Mouse (Mus musculus) hindbrain, embryonic 10.5 days (tissue): ENCODE measurements around the gene Ddx41. TPM values are rescaled to one million over a fixed set of nuclear protein-coding genes. Genes with fewer than 3 reads are reported as not detected.

Source experiments
- DNase-seq: peaks from one replicate; pipeline ENCODE4 v3.0.0-alpha.2; 2017; ENCODE audit warnings: low spot score
- H3K27ac ChIP-seq: fragments of 300-500 bp; sonication (generic); 2 replicates; pipeline ENCODE4 v1.5.1; 2016; ENCODE audit warnings: mild to moderate bottlenecking, moderate library complexity
- H3K27me3 ChIP-seq: fragments of 300-500 bp; sonication (generic); 2 replicates; pipeline ENCODE4 v1.6.1; 2016; ENCODE audit warnings: mild to moderate bottlenecking; ENCODE audit not compliant: poor library complexity, insufficient read depth, severe bottlenecking
- H3K36me3 ChIP-seq: fragments of 300-500 bp; sonication (generic); 2 replicates; pipeline ENCODE4 v1.6.1; 2016; ENCODE audit warnings: mild to moderate bottlenecking, moderate library complexity
- H3K4me1 ChIP-seq: fragments of 300-500 bp; sonication (generic); replicated peaks from 2 replicates; pipeline ENCODE4 v1.6.1; 2016; ENCODE audit warnings: mild to moderate bottlenecking
- H3K4me3 ChIP-seq: fragments of 300-500 bp; sonication (generic); 2 replicates; pipeline ENCODE4 v1.5.1; 2016; ENCODE audit warnings: mild to moderate bottlenecking, moderate library complexity
- H3K9me3 ChIP-seq: fragments of 300-500 bp; sonication (generic); 2 replicates; pipeline ENCODE4 v1.6.1; 2016; ENCODE audit warnings: mild to moderate bottlenecking, moderate library complexity
- WGBS: fragments of 180-500 bp; shearing (Covaris S2); methylation state at CpG from one replicate; pipeline ENCODE4 v1.1.7; 2016; 5-methylcytosine and 5-hydroxymethylcytosine counted together
- polyA plus RNA-seq: library from polyadenylated mRNA; unstranded; fragments of >200 nt; fragmentation: Nextera tagmentation; extraction: Ambion mirVana; gene quantifications from 2 replicates; pipeline ENCODE4 v1.2.1, GENCODE M21; 2016

Ddx41 gene
- polyA plus RNA-seq, 1 experiment from 2014 or later: 85.2 TPM

GRCm38 (mm10) chr13:55512379-55513031, 24.0 kb downstream of the Ddx41 start:
- Histone ChIP-seq H3K27me3 (peaks cover 11% of the 10 kb centered on the region), H3K4me1 (peaks cover 52% of the 10 kb centered on the region), H3K27ac (peak overlapping the region; percentile 96), H3K4me3 (peak overlapping the region; percentile 92), H3K9me3 (no peaks in the 10 kb centered on the region), H3K36me3 (peaks cover 41% of the 10 kb centered on the region)
- peak; percentile 76 for DNase-seq
- WGBS: 4% methylated on average over 25 of the region's 25 CpGs

GRCm38 (mm10) chr13:55511492-55511861, 25.0 kb downstream of the Ddx41 start:
- peak; percentile 42 for DNase-seq
- 42% methylated on average over 5 of the region's 5 CpGs for WGBS
- H3K9me3 ChIP-seq: no peaks in the 10 kb centered on the region
- H3K27me3 ChIP-seq: peaks cover 11% of the 10 kb centered on the region
- H3K27ac ChIP-seq: peak overlapping the region; percentile 96
- H3K36me3 ChIP-seq: peaks cover 52% of the 10 kb centered on the region
- peak overlapping the region; percentile 92 for H3K4me3 ChIP-seq
- H3K4me1 ChIP-seq: peaks cover 52% of the 10 kb centered on the region

- Histone ChIP-seq H3K27ac (peak overlapping the region; percentile 96), H3K4me1 (peaks cover 52% of the 10 kb centered on the region), H3K36me3 (peaks cover 58% of the 10 kb centered on the region), H3K9me3 (no peaks in the 10 kb centered on the region), H3K4me3 (peak overlapping the region; percentile 92), H3K27me3 (peaks cover 11% of the 10 kb centered on the region)
- DNase-seq: peak; percentile 51
- 14% methylated on average over 6 of the region's 6 CpGs for WGBS
These were observed 25.6 kb downstream of the Ddx41 start for GRCm38 (mm10) chr13:55510668-55511491.

- Histone ChIP-seq H3K27me3 (peaks cover 10% of the 10 kb centered on the region), H3K36me3 (peaks cover 64% of the 10 kb centered on the region), H3K9me3 (no peaks in the 10 kb centered on the region), H3K27ac (peak overlapping the region; percentile 96), H3K4me3 (peak overlapping the region; percentile 92; the same call in 1 of the 2 replicates), H3K4me1 (peaks cover 52% of the 10 kb centered on the region)
- DNase-seq: no peak
- 50% methylated on average over 3 of the region's 3 CpGs for WGBS
These were observed 26.2 kb downstream of the Ddx41 start for GRCm38 (mm10) chr13:55510332-55510667.

- Histone ChIP-seq H3K4me1 (peaks cover 47% of the 10 kb centered on the region), H3K27me3 (no peaks in the 10 kb centered on the region), H3K36me3 (peaks cover 81% of the 10 kb centered on the region), H3K4me3 (no peak overlapping the region), H3K27ac (no peak overlapping the region), H3K9me3 (no peaks in the 10 kb centered on the region)
- 94% methylated on average over 10 of the region's 10 CpGs for WGBS
- no peak for DNase-seq
These were observed 27.9 kb downstream of the Ddx41 start for GRCm38 (mm10) chr13:55508531-55508930.

- H3K36me3 ChIP-seq: peaks cover 88% of the 10 kb centered on the region
- no peak overlapping the region for H3K27ac ChIP-seq
- H3K27me3 ChIP-seq: no peaks in the 10 kb centered on the region
- H3K9me3 ChIP-seq: no peaks in the 10 kb centered on the region
- H3K4me3 ChIP-seq: peak overlapping the region; percentile 13
- no peak for DNase-seq
- WGBS: 63% methylated on average over 11 of the region's 11 CpGs
- peaks cover 40% of the 10 kb centered on the region for H3K4me1 ChIP-seq
These were observed 28.6 kb downstream of the Ddx41 start for GRCm38 (mm10) chr13:55507877-55508276.

- DNase-seq: no peak
- WGBS: 95% methylated on average over 10 of the region's 10 CpGs
- no peak overlapping the region for H3K4me3 ChIP-seq
- H3K4me1 ChIP-seq: peaks cover 29% of the 10 kb centered on the region
- no peak overlapping the region for H3K27ac ChIP-seq
- H3K27me3 ChIP-seq: no peaks in the 10 kb centered on the region
- no peaks in the 10 kb centered on the region for H3K9me3 ChIP-seq
- H3K36me3 ChIP-seq: peaks cover 99% of the 10 kb centered on the region
These were observed 29.8 kb downstream of the Ddx41 start for GRCm38 (mm10) chr13:55506697-55507096.

GRCm38 (mm10) chr13:55505810-55506209, 30.6 kb downstream of the Ddx41 start:
- 94% methylated on average over 9 of the region's 9 CpGs for WGBS
- Histone ChIP-seq H3K4me1 (peaks cover 20% of the 10 kb centered on the region), H3K4me3 (no peak overlapping the region), H3K27ac (no peak overlapping the region), H3K36me3 (peaks cover 94% of the 10 kb centered on the region), H3K27me3 (no peaks in the 10 kb centered on the region), H3K9me3 (no peaks in the 10 kb centered on the region)
- no peak for DNase-seq

GRCm38 (mm10) chr13:55504390-55504789, 32.1 kb downstream of the Ddx41 start:
- DNase-seq: no peak
- WGBS: 89% methylated on average over 5 of the region's 5 CpGs
- Histone ChIP-seq H3K4me1 (peaks cover 9% of the 10 kb centered on the region; the same call in 1 of the 2 replicates), H3K36me3 (peaks cover 91% of the 10 kb centered on the region), H3K27me3 (no peaks in the 10 kb centered on the region), H3K9me3 (no peaks in the 10 kb centered on the region), H3K27ac (no peak overlapping the region), H3K4me3 (no peak overlapping the region)

GRCm38 (mm10) chr13:55502405-55502804, 34.1 kb downstream of the Ddx41 start:
- 94% methylated on average over 8 of the region's 8 CpGs for WGBS
- Histone ChIP-seq H3K36me3 (peaks cover 89% of the 10 kb centered on the region), H3K9me3 (no peaks in the 10 kb centered on the region), H3K27me3 (no peaks in the 10 kb centered on the region), H3K4me3 (no peak overlapping the region), H3K4me1 (0 out of 2 replicates have a peak, but pooled peaks cover 2% of the 10 kb centered on the region), H3K27ac (no peak overlapping the region)
- no peak for DNase-seq

- DNase-seq: no peak
- H3K4me3 ChIP-seq: no peak overlapping the region
- no peak overlapping the region for H3K27ac ChIP-seq
- H3K9me3 ChIP-seq: no peaks in the 10 kb centered on the region
- 80% methylated on average over 10 of the region's 10 CpGs for WGBS
- peaks cover 14% of the 10 kb centered on the region for H3K4me1 ChIP-seq
- no peaks in the 10 kb centered on the region for H3K27me3 ChIP-seq
- peaks cover 75% of the 10 kb centered on the region for H3K36me3 ChIP-seq
These were observed 35.9 kb downstream of the Ddx41 start for GRCm38 (mm10) chr13:55500575-55500974.

GRCm38 (mm10) chr13:55498906-55499305, 37.6 kb downstream of the Ddx41 start:
- peaks cover 4% of the 10 kb centered on the region; the same call in 1 of the 2 replicates for H3K27me3 ChIP-seq
- no peaks in the 10 kb centered on the region for H3K9me3 ChIP-seq
- WGBS: 53% methylated on average over 11 of the region's 11 CpGs
- H3K4me3 ChIP-seq: no peak overlapping the region
- DNase-seq: no peak
- peaks cover 30% of the 10 kb centered on the region for H3K4me1 ChIP-seq
- H3K36me3 ChIP-seq: peaks cover 58% of the 10 kb centered on the region
- no peak overlapping the region for H3K27ac ChIP-seq

- H3K4me3 ChIP-seq: no peak overlapping the region
- no peaks in the 10 kb centered on the region for H3K9me3 ChIP-seq
- peaks cover 36% of the 10 kb centered on the region for H3K36me3 ChIP-seq
- peaks cover 32% of the 10 kb centered on the region for H3K4me1 ChIP-seq
- peaks cover 8% of the 10 kb centered on the region; the same call in 1 of the 2 replicates for H3K27me3 ChIP-seq
- H3K27ac ChIP-seq: peak overlapping the region; percentile 50; the same call in 1 of the 2 replicates
- no peak for DNase-seq
- WGBS: 92% methylated on average over 6 of the region's 6 CpGs
These were observed 39.8 kb downstream of the Ddx41 start for GRCm38 (mm10) chr13:55496661-55497060.
